Mouse (Mus musculus) CH12.LX (cell line): Measurements from ENCODE around the gene Pde4d. TPM values are rescaled to one million over a fixed set of nuclear protein-coding genes. Genes with fewer than 3 reads are reported as not detected.

Source experiments
- DNase-seq: peaks from one replicate; pipeline ENCODE4 v3.0.0-alpha.2; 2013; ENCODE audit errors: extremely low read depth
- H3K27ac ChIP-seq: 2 replicates; pipeline ENCODE4 v1.5.1; 2012; ENCODE audit warnings: low read depth, mild to moderate bottlenecking, control low read depth, moderate library complexity; ENCODE audit not compliant: insufficient read depth
- H3K27me3 ChIP-seq: replicated peaks from 2 replicates; pipeline ENCODE3; 2012; ENCODE audit warnings: inconsistent platforms
- H3K36me3 ChIP-seq, 2 experiments: replicated peaks in 1 of 2; 2 replicates each; pipeline versions ENCODE3 to v1.6.1; 2012; ENCODE audit warnings: inconsistent platforms in 1 of 2, low read length in 1 of 2, mild to moderate bottlenecking in 1 of 2, mixed read lengths in 1 of 2, moderate library complexity in 1 of 2; ENCODE audit not compliant: control insufficient read depth in 1 of 2, insufficient read depth in 1 of 2
- H3K4me1 ChIP-seq, 2 experiments: 2 replicates each; pipeline ENCODE4 v1.6.1; 2012; ENCODE audit warnings: inconsistent platforms in 1 of 2, moderate library complexity in 1 of 2; ENCODE audit not compliant: insufficient read depth in 2 of 2, control insufficient read depth in 1 of 2
- H3K4me2 ChIP-seq: 2 replicates; pipeline ENCODE4 v1.6.1; 2012; ENCODE audit warnings: low read depth, mild to moderate bottlenecking, control low read depth; ENCODE audit not compliant: poor library complexity, insufficient read depth, severe bottlenecking
- H3K4me3 ChIP-seq, 3 experiments: fragments of 150-350 bp in 1 of 3; sonication (generic) in 1 of 3; replicated peaks in 1 of 3; 2 replicates each; pipeline versions ENCODE3 to v1.5.1; 2011 to 2012; ENCODE audit warnings: low read depth in 2 of 3, low read length in 2 of 3, mild to moderate bottlenecking in 2 of 3, moderate library complexity in 2 of 3, control low read depth in 1 of 3, improper control_type of control experiment in 1 of 3, inconsistent platforms in 1 of 3, mixed read lengths in 1 of 3; ENCODE audit not compliant: poor library complexity in 1 of 3
- H3K79me2 ChIP-seq: replicated peaks from 2 replicates; pipeline ENCODE4 v1.6.1; 2012; ENCODE audit warnings: mild to moderate bottlenecking, moderate library complexity; ENCODE audit not compliant: control insufficient read depth, poor library complexity, insufficient read depth, severe bottlenecking; ENCODE audit errors: extremely low read depth
- H3K9ac ChIP-seq: 2 replicates; pipeline ENCODE4 v1.6.1; 2012; ENCODE audit warnings: low read depth, mild to moderate bottlenecking, control low read depth, moderate library complexity; ENCODE audit not compliant: insufficient read depth
- H3K9me3 ChIP-seq: replicated peaks from 2 replicates; pipeline ENCODE3; 2012; ENCODE audit warnings: low read length, inconsistent platforms, mixed read lengths
- BHLHE40 ChIP-seq: IDR thresholded peaks from 2 replicates; pipeline ENCODE4 v1.6.1; 2011; ENCODE audit warnings: mild to moderate bottlenecking, low read depth, low read length, improper control_type of control experiment
- CHD1 ChIP-seq: IDR thresholded peaks from 2 replicates; pipeline ENCODE4 v1.6.1; 2012; ENCODE audit warnings: low read depth, low read length, improper control_type of control experiment, inconsistent platforms
- CHD2 ChIP-seq: IDR thresholded peaks from 2 replicates; pipeline ENCODE4 v1.6.1; 2011; ENCODE audit warnings: low read length, improper control_type of control experiment
- CTCF ChIP-seq, 2 experiments: IDR thresholded peaks in 1 of 2; conservative IDR thresholded peaks in 1 of 2; 2 replicates each; pipeline ENCODE4 v1.5.1; 2011 to 2012; ENCODE audit warnings: low read depth in 2 of 2, low read length in 2 of 2, improper control_type of control experiment in 1 of 2, inconsistent platforms in 1 of 2, mild to moderate bottlenecking in 1 of 2, moderate library complexity in 1 of 2
- ETS1 ChIP-seq: conservative IDR thresholded peaks from 2 replicates; pipeline ENCODE4 v1.6.1; 2012; ENCODE audit warnings: low read depth, mild to moderate bottlenecking, inconsistent platforms, low read length, improper control_type of control experiment, moderate library complexity
- GABPA ChIP-seq: IDR thresholded peaks from 2 replicates; pipeline ENCODE4 v1.6.1; 2012; ENCODE audit warnings: low read depth, low read length, improper control_type of control experiment, inconsistent platforms; ENCODE audit not compliant: insufficient replicate concordance
- JUN ChIP-seq: IDR thresholded peaks from 2 replicates; pipeline ENCODE4 v1.6.1; 2011; ENCODE audit warnings: low read depth, mild to moderate bottlenecking, low read length, improper control_type of control experiment, moderate library complexity; ENCODE audit not compliant: insufficient read depth
- JUND ChIP-seq: conservative IDR thresholded peaks from 2 replicates; pipeline ENCODE4 v1.6.1; 2011; ENCODE audit warnings: low read depth, low read length, improper control_type of control experiment
- MAX ChIP-seq: IDR thresholded peaks from 2 replicates; pipeline ENCODE4 v1.6.1; 2011; ENCODE audit warnings: low read length, improper control_type of control experiment
- MEF2A ChIP-seq: IDR thresholded peaks from 2 replicates; pipeline ENCODE4 v1.6.1; 2014; ENCODE audit warnings: low read depth, mild to moderate bottlenecking, inconsistent platforms, low read length, improper control_type of control experiment, borderline replicate concordance
- NELFE ChIP-seq: IDR thresholded peaks from 2 replicates; pipeline ENCODE4 v1.6.1; 2011; ENCODE audit warnings: low read depth, low read length, improper control_type of control experiment
- NRF1 ChIP-seq: IDR thresholded peaks from 2 replicates; pipeline ENCODE4 v1.6.1; 2014; ENCODE audit warnings: low read depth, mild to moderate bottlenecking, inconsistent platforms, low read length, improper control_type of control experiment, moderate library complexity
- PAX5 ChIP-seq: IDR thresholded peaks from 2 replicates; pipeline ENCODE4 v1.6.1; 2012; ENCODE audit warnings: low read length, inconsistent platforms, mixed read lengths
- POLR2A ChIP-seq: IDR thresholded peaks from 2 replicates; pipeline ENCODE4 v1.6.1; 2011; ENCODE audit warnings: low read depth, mild to moderate bottlenecking, improper control_type of control experiment, low read length
- RAD21 ChIP-seq: IDR thresholded peaks from 2 replicates; pipeline ENCODE4 v1.6.1; 2011; ENCODE audit warnings: low read depth, mild to moderate bottlenecking, low read length, improper control_type of control experiment, moderate library complexity
- RCOR1 ChIP-seq: conservative IDR thresholded peaks from 2 replicates; pipeline ENCODE4 v1.6.1; 2012; ENCODE audit warnings: low read depth, mild to moderate bottlenecking, inconsistent platforms, low read length, improper control_type of control experiment
- SIN3A ChIP-seq: IDR thresholded peaks from 2 replicates; pipeline ENCODE4 v1.6.1; 2012; ENCODE audit warnings: low read length, improper control_type of control experiment, inconsistent platforms
- SMC3 ChIP-seq: IDR thresholded peaks from 2 replicates; pipeline ENCODE4 v1.6.1; 2011; ENCODE audit warnings: low read depth, low read length, improper control_type of control experiment
- TBP ChIP-seq: conservative IDR thresholded peaks from 2 replicates; pipeline ENCODE4 v1.6.1; 2011; ENCODE audit warnings: low read depth, low read length, improper control_type of control experiment
- TCF12 ChIP-seq: IDR thresholded peaks from 2 replicates; pipeline ENCODE4 v1.6.1; 2014; ENCODE audit warnings: low read depth, mild to moderate bottlenecking, inconsistent platforms, low read length, improper control_type of control experiment
- USF2 ChIP-seq: conservative IDR thresholded peaks from 2 replicates; pipeline ENCODE4 v1.6.1; 2011; ENCODE audit warnings: low read depth, low read length, improper control_type of control experiment
- ZC3H11A ChIP-seq: IDR thresholded peaks from 2 replicates; pipeline ENCODE4 v1.6.1; 2012; ENCODE audit warnings: low read depth, mild to moderate bottlenecking, inconsistent platforms, low read length, improper control_type of control experiment
- ZNF384 ChIP-seq: IDR thresholded peaks from 2 replicates; pipeline ENCODE4 v1.6.1; 2012; ENCODE audit warnings: low read depth, low read length, improper control_type of control experiment, inconsistent platforms
- dilution Hi-C: fragments of 300-500 bp; cut with MboI; formaldehyde crosslinking; loops from 2 replicates; pipeline ENCODE4 v1.14.3; 2020; ENCODE audit warnings: low sequenced_read_pairs; ENCODE audit not compliant: extremely low pct_unique_long_range_greater_than_20kb, extremely low pct_ligation_motif_present
- in situ Hi-C: fragments of 300-500 bp; cut with MboI; formaldehyde crosslinking; loops from 3 replicates; pipeline ENCODE4 v1.14.3; 2019; ENCODE audit warnings: low sequenced_read_pairs, low pct_ligation_motif_present, low pct_unique_long_range_greater_than_20kb, mixed read lengths
- polyA plus RNA-seq: library from polyadenylated mRNA; unstranded; fragments of >175 nt; gene quantifications from 2 replicates; pipeline ENCODE4 v1.2.1, GENCODE M21; 2012; ENCODE audit warnings: low read depth; ENCODE audit not compliant: insufficient read length
- total RNA-seq, 2 experiments: library from RNA; depleted of rRNA; stranded (reverse); fragments of 300-350 nt in 1 of 2; fragments of >200 nt in 1 of 2; gene quantifications; 2 replicates each; pipeline ENCODE4 v1.2.3; 2012 to 2014

Gene Pde4d
- total and polyA plus RNA-seq, 3 experiments, result not detected

- TF ChIP-seq JUN (no peak), SMC3 (no peak), ZC3H11A (no peak), ETS1 (no peak), TBP (no peak), CTCF (conservative IDR thresholded peaks at IDR 0.05 in 1 of 2, IDR thresholded peaks at IDR 0.05 in 1 of 2; ENCODE audit: low read depth in 2 of 2, low read length in 2 of 2) (no peak), RAD21 (no peak), POLR2A (no peak), NELFE (no peak), BHLHE40 (no peak), SIN3A (no peak), MAX (no peak)
- Histone ChIP-seq H3K4me2 (no peak overlapping the region), H3K4me3 (no peak overlapping the region)
These were observed 977.8 kb downstream of the Pde4d start for GRCm38 (mm10) chr13:109427541-109427940.

GRCm38 (mm10) chr13:109429544-109429943 lies 979.8 kb downstream of the Pde4d start:
- H3K27me3 ChIP-seq, result no peaks in the 10 kb centered on the region
- TF ChIP-seq GABPA, result no peak
- TF ChIP-seq PAX5, result no peak
- no peak for TF ChIP-seq NELFE
- H3K79me2 ChIP-seq, result no peaks in the 10 kb centered on the region
- H3K9me3 ChIP-seq, result peaks cover 51% of the 10 kb centered on the region
- dilution Hi-C loops (no loop called here), in situ Hi-C loops (no loop called here)
- H3K9ac ChIP-seq, result no peak overlapping the region
- no peak overlapping the region for H3K4me2 ChIP-seq
- no peaks in the 10 kb centered on the region for H3K4me1 ChIP-seq
- no peak for DNase-seq
- H3K36me3 ChIP-seq, result no peaks in the 10 kb centered on the region
- H3K4me3 ChIP-seq, result no peak overlapping the region
- no peak overlapping the region for H3K27ac ChIP-seq

More at GRCm38 (mm10) chr13:109427541-109427940, 977.8 kb downstream of the Pde4d start:
- DNase-seq, result no peak
- no peaks in the 10 kb centered on the region for H3K36me3 ChIP-seq
- dilution Hi-C loops, result no loop called here
- H3K9ac ChIP-seq, result no peak overlapping the region
- H3K27me3 ChIP-seq, result no peaks in the 10 kb centered on the region
- H3K4me1 ChIP-seq, result no peaks in the 10 kb centered on the region
- H3K79me2 ChIP-seq, result no peaks in the 10 kb centered on the region
- H3K9me3 ChIP-seq, result peaks cover 53% of the 10 kb centered on the region
- H3K27ac ChIP-seq, result no peak overlapping the region
- in situ Hi-C loops, result no loop called here

- dilution Hi-C loops (no loop called here), in situ Hi-C loops (no loop called here)
- no peak overlapping the region for H3K4me3 ChIP-seq
- H3K36me3 ChIP-seq, result no peaks in the 10 kb centered on the region
- H3K9ac ChIP-seq, result no peak overlapping the region
- no peak overlapping the region for H3K27ac ChIP-seq
- no peaks in the 10 kb centered on the region for H3K4me1 ChIP-seq
- H3K27me3 ChIP-seq, result no peaks in the 10 kb centered on the region
- DNase-seq, result no peak
- H3K79me2 ChIP-seq, result no peaks in the 10 kb centered on the region
- no peak for TF ChIP-seq NRF1
- no peak for TF ChIP-seq USF2
- TF ChIP-seq NELFE, result no peak
- no peak for TF ChIP-seq JUN
- TF ChIP-seq TCF12, result no peak
- no peak for TF ChIP-seq RCOR1
- no peak for TF ChIP-seq CHD2
- no peak for TF ChIP-seq CHD1
- TF ChIP-seq SIN3A, result no peak
- TF ChIP-seq GABPA, result no peak
- no peak for TF ChIP-seq CTCF (conservative IDR thresholded peaks at IDR 0.05 in 1 of 2, IDR thresholded peaks at IDR 0.05 in 1 of 2; ENCODE audit: low read depth in 2 of 2, low read length in 2 of 2)
- no peak for TF ChIP-seq MAX
- no peak for TF ChIP-seq JUND
- TF ChIP-seq ZNF384, result no peak
- TF ChIP-seq MEF2A, result no peak
- no peak for TF ChIP-seq POLR2A
- TF ChIP-seq SMC3, result no peak
- peaks cover 33% of the 10 kb centered on the region for H3K9me3 ChIP-seq
- H3K4me2 ChIP-seq, result no peak overlapping the region
These were observed 987.6 kb downstream of the Pde4d start for GRCm38 (mm10) chr13:109437231-109437776.
